22 mouse cellular contexts compared by ENCODE assay signal in the genomic region with DNA sequence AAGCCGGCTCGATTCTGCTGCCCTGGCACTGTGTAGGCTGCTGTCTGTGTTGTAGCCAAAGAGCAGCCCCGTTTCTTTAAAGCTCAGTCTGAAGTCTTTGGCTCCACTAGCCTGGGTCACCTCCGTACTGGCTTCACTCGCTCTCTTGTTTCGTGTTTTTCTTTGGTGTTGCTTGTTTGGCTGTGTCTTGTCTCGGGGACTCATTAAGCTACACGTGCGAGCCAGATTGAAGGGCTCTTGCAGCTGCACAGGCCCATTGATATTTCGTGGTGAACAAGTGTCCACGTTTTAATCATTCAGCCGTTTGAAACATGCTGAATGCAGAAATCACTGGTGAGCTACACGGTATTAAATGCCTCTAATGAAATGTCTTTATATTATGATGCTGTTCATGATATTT.
A peak's percentile ranks its signal among the peaks of the same experiment; 100 is the strongest.
DNase-seq lines count a peak whose midpoint lies in the region; ATAC-seq lines count a peak whose summit lies in the region.
"Had no signal": no experiment of that assay in that cellular context is flagged by ENCODE, and none has a peak within 500 bp of the region (broad histone marks: within the 10 kb centered on the region; RNA-seq: fewer than 3 reads in every experiment).

No protein-coding gene starts in this region.

- no peaks in the 10 kb centered on the region for H3K4me1 ChIP-seq in forebrain, embryonic 15.5 days
- H3K4me1 ChIP-seq in forebrain, embryonic 11.5 days (replicated peaks; ENCODE audit: control insufficient read depth, insufficient read depth, low read length) = no peaks in the 10 kb centered on the region
- H3K4me1 ChIP-seq in embryonic facial prominence, embryonic 10.5 days = peaks cover 7% of the 10 kb centered on the region
- no peaks in the 10 kb centered on the region for H3K4me1 ChIP-seq in hindbrain, embryonic 11.5 days (replicated peaks; ENCODE audit: control insufficient read depth, insufficient read depth, low read length)
- H3K4me1 ChIP-seq: embryonic facial prominence, embryonic 15.5 days; heart, embryonic 12.5 days; hindbrain, embryonic 15.5 days had no signal

- H3K9ac ChIP-seq in forebrain, embryonic 15.5 days (replicated peaks) = no peak overlapping the region
- no peak overlapping the region for H3K9ac ChIP-seq in forebrain, embryonic 11.5 days (ENCODE audit: low read length)
- H3K9ac ChIP-seq in hindbrain, embryonic 11.5 days (ENCODE audit: low read depth, low read length) = no peak overlapping the region
- H3K9ac ChIP-seq: embryonic facial prominence, embryonic 15.5 days; heart, embryonic 12.5 days; hindbrain, embryonic 15.5 days; kidney, embryonic 15.5 days had no signal

- WGBS in forebrain, embryonic 15.5 days = 67% methylated on average over 13 of the region's 13 CpGs
- WGBS in forebrain, embryonic 11.5 days = 73% methylated on average over 13 of the region's 13 CpGs
- WGBS in embryonic facial prominence, embryonic 10.5 days = 66% methylated on average over 13 of the region's 13 CpGs
- 78% methylated on average over 13 of the region's 13 CpGs for WGBS in hindbrain, embryonic 11.5 days

- H3K36me3 ChIP-seq in forebrain, embryonic 15.5 days = no peaks in the 10 kb centered on the region
- H3K36me3 ChIP-seq in forebrain, embryonic 11.5 days (ENCODE audit: control insufficient read depth, insufficient read depth, low read length) = no peaks in the 10 kb centered on the region
- no peaks in the 10 kb centered on the region for H3K36me3 ChIP-seq in embryonic facial prominence, embryonic 10.5 days (replicated peaks)
- no peaks in the 10 kb centered on the region for H3K36me3 ChIP-seq in hindbrain, embryonic 11.5 days (ENCODE audit: control insufficient read depth, insufficient read depth, low read length)
- H3K36me3 ChIP-seq: embryonic facial prominence, embryonic 15.5 days; heart, embryonic 12.5 days; hindbrain, embryonic 10.5 days; hindbrain, embryonic 15.5 days; kidney, embryonic 15.5 days had no signal

- H3K27me3 ChIP-seq in forebrain, embryonic 15.5 days = no peaks in the 10 kb centered on the region
- H3K27me3 ChIP-seq in forebrain, embryonic 11.5 days (ENCODE audit: control insufficient read depth, insufficient read depth, low read length) = no peaks in the 10 kb centered on the region
- no peaks in the 10 kb centered on the region for H3K27me3 ChIP-seq in embryonic facial prominence, embryonic 10.5 days (replicated peaks; ENCODE audit: low read depth, poor library complexity, severe bottlenecking)
- no peaks in the 10 kb centered on the region for H3K27me3 ChIP-seq in hindbrain, embryonic 11.5 days (ENCODE audit: control insufficient read depth, insufficient read depth, low read length)
- H3K27me3 ChIP-seq: CH12.LX; embryonic facial prominence, embryonic 15.5 days; heart, embryonic 12.5 days; hindbrain, embryonic 15.5 days; kidney, embryonic 15.5 days had no signal

- peak; percentile 41; the same call in 1 of the 2 replicates for ATAC-seq in forebrain, embryonic 15.5 days (replicated peaks)
- no peak for ATAC-seq in forebrain, embryonic 11.5 days (replicated peaks; ENCODE audit: low FRiP score)
- ATAC-seq in hindbrain, embryonic 11.5 days (ENCODE audit: low FRiP score) = no peak
- ATAC-seq: intestine, embryonic 16.5 days; Patski had no signal

- no peak overlapping the region for H3K4me2 ChIP-seq in forebrain, embryonic 15.5 days (replicated peaks)
- H3K4me2 ChIP-seq in forebrain, embryonic 11.5 days (ENCODE audit: low read depth, low read length, severe bottlenecking) = no peak overlapping the region
- H3K4me2 ChIP-seq in hindbrain, embryonic 11.5 days (replicated peaks; ENCODE audit: low read depth, low read length) = no peak overlapping the region
- H3K4me2 ChIP-seq: embryonic facial prominence, embryonic 15.5 days; heart, embryonic 12.5 days; hindbrain, embryonic 15.5 days; kidney, embryonic 15.5 days had no signal

- H3K9me3 ChIP-seq in forebrain, embryonic 15.5 days = no peaks in the 10 kb centered on the region
- no peaks in the 10 kb centered on the region for H3K9me3 ChIP-seq in forebrain, embryonic 11.5 days (ENCODE audit: control insufficient read depth, low read length)
- no peaks in the 10 kb centered on the region for H3K9me3 ChIP-seq in embryonic facial prominence, embryonic 10.5 days
- H3K9me3 ChIP-seq in hindbrain, embryonic 11.5 days (ENCODE audit: control insufficient read depth, low read length) = no peaks in the 10 kb centered on the region
- H3K9me3 ChIP-seq: embryonic facial prominence, embryonic 15.5 days; heart, embryonic 12.5 days; hindbrain, embryonic 10.5 days; hindbrain, embryonic 15.5 days; kidney, embryonic 15.5 days had no signal

- H3K27ac ChIP-seq in forebrain, embryonic 15.5 days (replicated peaks) = no peak overlapping the region
- no peak overlapping the region for H3K27ac ChIP-seq in forebrain, embryonic 11.5 days (ENCODE audit: low read depth, low read length)
- H3K27ac ChIP-seq in embryonic facial prominence, embryonic 10.5 days (replicated peaks) = no peak overlapping the region
- H3K27ac ChIP-seq in hindbrain, embryonic 11.5 days (ENCODE audit: low read depth, low read length) = no peak overlapping the region
- H3K27ac ChIP-seq: embryonic facial prominence, embryonic 15.5 days; heart, adult 2 months; hindbrain, embryonic 10.5 days; hindbrain, embryonic 15.5 days; kidney, embryonic 15.5 days had no signal

- no peak for DNase-seq in forebrain, embryonic 11.5 days (ENCODE audit: low spot score)
- DNase-seq in R1 (ENCODE audit: low read depth, low spot score) = peak; percentile 8
- peak; percentile 13 for DNase-seq in embryo, embryonic 10 days (ENCODE audit: low spot score)
- peak; percentile 10 for DNase-seq in embryonic facial prominence, embryonic 10.5 days (ENCODE audit: low spot score)
- DNase-seq in frontal cortex, postnatal 36 days (ENCODE audit: low spot score in 2 of 2) = no peak
- no peak for DNase-seq in hindbrain, embryonic 11.5 days (ENCODE audit: low spot score)
- no peak for DNase-seq in adrenal gland, postnatal 4 days (ENCODE audit: low spot score in 2 of 2)
- DNase-seq: adrenal gland, adult 2 months; cerebellum, adult 2 months; cerebellum, postnatal 10 days; gastrocnemius, postnatal 10 days; heart, adult 2 months; kidney, adult 2 months had no signal

- H3K4me3 ChIP-seq in forebrain, embryonic 15.5 days = no peak overlapping the region
- no peak overlapping the region for H3K4me3 ChIP-seq in forebrain, embryonic 11.5 days (ENCODE audit: low read depth, low read length)
- H3K4me3 ChIP-seq in embryonic facial prominence, embryonic 10.5 days = no peak overlapping the region
- no peak overlapping the region for H3K4me3 ChIP-seq in hindbrain, embryonic 11.5 days (ENCODE audit: low read depth, low read length)
- H3K4me3 ChIP-seq: embryonic facial prominence, embryonic 15.5 days; heart, adult 2 months; heart, embryonic 12.5 days; hindbrain, embryonic 10.5 days; hindbrain, embryonic 15.5 days; kidney, embryonic 15.5 days had no signal

Comparison
In these comparisons a context has a peak if more than half of its experiments do, and no peak if none do; other contexts are left out.
1. DNase-seq: peak in R1 (single experiment), embryo, embryonic 10 days (single experiment) and embryonic facial prominence, embryonic 10.5 days (single experiment); none in forebrain, embryonic 11.5 days (single experiment), frontal cortex, postnatal 36 days (0 of 2), hindbrain, embryonic 11.5 days (single experiment) and adrenal gland, postnatal 4 days (0 of 2).